Mouse (Mus musculus): ENCODE results near the gene Cldn13. TPM values are rescaled to one million over a fixed set of nuclear protein-coding genes. Genes with fewer than 3 reads are reported as not detected.
"Not testable (repeated sequence)": the region's sequence is repeated elsewhere in the genome, so short reads cannot be mapped to it uniquely, and the experiment has no call there.

Gene Cldn13
- polyA plus RNA-seq, 1 experiment from 2014 or later, result 258 TPM

- H3K4me2 ChIP-seq (ENCODE audit: low read depth, low read length), result no peak overlapping the region
- ATAC-seq (ENCODE audit: low read depth), result no peak
- 39% methylated on average over 5 of the region's 5 CpGs for WGBS (ENCODE audit: insufficient replicate concordance)
- no peaks in the 10 kb centered on the region for H3K9me3 ChIP-seq (replicated peaks; ENCODE audit: control insufficient read depth, low read length)
- H3K27ac ChIP-seq (ENCODE audit: low read length), result no peak overlapping the region
- H3K4me3 ChIP-seq (ENCODE audit: low read depth, low read length), result no peak overlapping the region
- H3K9ac ChIP-seq (ENCODE audit: low read depth, low read length), result no peak overlapping the region
- H3K27me3 ChIP-seq (ENCODE audit: control insufficient read depth, insufficient read depth, low read depth, low read length), result no peaks in the 10 kb centered on the region; the same call in 1 of the 2 replicates
- peaks cover 7% of the 10 kb centered on the region for H3K4me1 ChIP-seq (ENCODE audit: control insufficient read depth, low read depth, low read length)
- no peaks in the 10 kb centered on the region for H3K36me3 ChIP-seq (ENCODE audit: control insufficient read depth, insufficient read depth)
Measured at GRCm38 (mm10) chr5:134947420-134948084, 32.2 kb upstream of the Cldn13 start.

GRCm38 (mm10) chr5:134946857-134947255 lies 31.5 kb upstream of the Cldn13 start, which contains the start of gene Cldn4:
TSS of gene Cldn4 (minus strand) at chr5:134946934.
- WGBS (ENCODE audit: insufficient replicate concordance), result 54% methylated on average over 11 of the region's 11 CpGs
- Histone ChIP-seq H3K9ac (ENCODE audit: low read depth, low read length) (no peak within 1 kb of the TSS), H3K9me3 (replicated peaks; ENCODE audit: control insufficient read depth, low read length) (no peaks in the 10 kb centered on the region), H3K36me3 (ENCODE audit: control insufficient read depth, insufficient read depth) (no peaks in the 10 kb centered on the region), H3K27ac (ENCODE audit: low read length) (no peak within 1 kb of the TSS), H3K4me3 (ENCODE audit: low read depth, low read length) (no peak within 1 kb of the TSS), H3K27me3 (ENCODE audit: control insufficient read depth, insufficient read depth, low read depth, low read length) (no peaks in the 10 kb centered on the region; the same call in 1 of the 2 replicates), H3K4me2 (ENCODE audit: low read depth, low read length) (no peak within 1 kb of the TSS), H3K4me1 (ENCODE audit: control insufficient read depth, low read depth, low read length) (peaks cover 10% of the 10 kb centered on the region)
- ATAC-seq (ENCODE audit: low read depth), result no peak

DNA sequence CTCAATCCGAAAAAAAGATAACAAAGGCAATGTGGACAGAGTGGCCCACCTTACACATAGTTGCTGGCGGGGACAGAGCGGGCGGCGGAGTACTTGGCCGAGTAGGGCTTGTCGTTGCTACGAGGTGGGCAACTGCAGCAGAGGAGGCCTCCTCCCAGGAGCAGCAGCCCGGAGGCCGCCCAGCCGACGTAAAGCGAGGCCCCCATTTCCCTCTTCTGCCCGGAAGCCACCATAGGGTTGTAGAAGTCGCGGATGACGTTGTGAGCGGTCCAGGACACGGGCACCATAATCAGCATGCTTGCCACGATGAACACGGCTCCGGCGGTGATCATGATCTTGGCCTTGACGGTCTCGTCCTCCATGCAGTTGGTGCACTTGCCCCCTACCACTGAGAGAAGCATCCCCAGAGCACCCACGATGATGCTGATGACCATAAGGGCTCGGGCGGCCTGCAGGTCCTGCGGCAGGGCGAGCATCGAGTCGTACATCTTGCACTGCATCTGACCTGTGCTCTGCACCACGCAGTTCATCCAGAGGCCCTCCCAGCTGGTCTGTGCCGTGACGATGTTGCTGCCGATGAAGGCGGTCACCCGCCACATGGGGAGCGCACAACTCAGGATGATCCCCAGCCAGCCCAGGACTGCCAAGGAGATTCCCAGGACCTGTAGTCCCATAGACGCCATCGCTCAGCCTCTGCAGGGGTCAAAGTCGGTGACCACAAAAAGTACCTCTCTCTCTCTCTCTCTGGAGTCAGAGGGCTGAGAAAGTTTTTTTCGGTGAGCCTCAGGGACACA lies 30.9 kb upstream of the Cldn13 start:
- no peak overlapping the region for H3K4me2 ChIP-seq (ENCODE audit: low read depth, low read length)
- ATAC-seq (ENCODE audit: low read depth), result no peak
- H3K9me3 ChIP-seq (replicated peaks; ENCODE audit: control insufficient read depth, low read length), result no peaks in the 10 kb centered on the region
- H3K4me3 ChIP-seq (ENCODE audit: low read depth, low read length), result no peak overlapping the region
- WGBS (ENCODE audit: insufficient replicate concordance), result 47% methylated on average over 43 of the region's 43 CpGs
- no peaks in the 10 kb centered on the region for H3K36me3 ChIP-seq (ENCODE audit: control insufficient read depth, insufficient read depth)
- H3K27ac ChIP-seq (ENCODE audit: low read length), result no peak overlapping the region
- H3K9ac ChIP-seq (ENCODE audit: low read depth, low read length), result no peak overlapping the region
- H3K27me3 ChIP-seq (ENCODE audit: control insufficient read depth, insufficient read depth, low read depth, low read length), result no peaks in the 10 kb centered on the region; the same call in 1 of the 2 replicates
- H3K4me1 ChIP-seq (ENCODE audit: control insufficient read depth, low read depth, low read length), result peaks cover 7% of the 10 kb centered on the region

- Histone ChIP-seq H3K27me3 (ENCODE audit: control insufficient read depth, insufficient read depth, low read depth, low read length) (no peaks in the 10 kb centered on the region; the same call in 1 of the 2 replicates), H3K4me3 (ENCODE audit: low read depth, low read length) (no peak overlapping the region), H3K9ac (ENCODE audit: low read depth, low read length) (no peak overlapping the region), H3K9me3 (replicated peaks; ENCODE audit: control insufficient read depth, low read length) (no peaks in the 10 kb centered on the region), H3K4me1 (ENCODE audit: control insufficient read depth, low read depth, low read length) (peaks cover 3% of the 10 kb centered on the region), H3K4me2 (ENCODE audit: low read depth, low read length) (no peak overlapping the region), H3K27ac (ENCODE audit: low read length) (no peak overlapping the region), H3K36me3 (ENCODE audit: control insufficient read depth, insufficient read depth) (no peaks in the 10 kb centered on the region)
- peak; percentile 70 for ATAC-seq (ENCODE audit: low read depth)
- WGBS (ENCODE audit: insufficient replicate concordance), result 58% methylated on average over 17 of the region's 19 CpGs
Measured at GRCm38 (mm10) chr5:134945266-134945959, 30.1 kb upstream of the Cldn13 start.

GRCm38 (mm10) chr5:134944179-134944578 lies 28.9 kb upstream of the Cldn13 start:
- no peaks in the 10 kb centered on the region; the same call in 1 of the 2 replicates for H3K27me3 ChIP-seq (ENCODE audit: control insufficient read depth, insufficient read depth, low read depth, low read length)
- WGBS (ENCODE audit: insufficient replicate concordance), result 37% methylated on average over 5 of the region's 5 CpGs
- H3K36me3 ChIP-seq (ENCODE audit: control insufficient read depth, insufficient read depth), result no peaks in the 10 kb centered on the region
- no peaks in the 10 kb centered on the region for H3K9me3 ChIP-seq (replicated peaks; ENCODE audit: control insufficient read depth, low read length)
- H3K4me3 ChIP-seq (ENCODE audit: low read depth, low read length), result no peak overlapping the region
- H3K4me2 ChIP-seq (ENCODE audit: low read depth, low read length), result no peak overlapping the region
- peaks cover 3% of the 10 kb centered on the region for H3K4me1 ChIP-seq (ENCODE audit: control insufficient read depth, low read depth, low read length)
- no peak for ATAC-seq (ENCODE audit: low read depth)
- H3K9ac ChIP-seq (ENCODE audit: low read depth, low read length), result no peak overlapping the region
- H3K27ac ChIP-seq (ENCODE audit: low read length), result no peak overlapping the region

DNA sequence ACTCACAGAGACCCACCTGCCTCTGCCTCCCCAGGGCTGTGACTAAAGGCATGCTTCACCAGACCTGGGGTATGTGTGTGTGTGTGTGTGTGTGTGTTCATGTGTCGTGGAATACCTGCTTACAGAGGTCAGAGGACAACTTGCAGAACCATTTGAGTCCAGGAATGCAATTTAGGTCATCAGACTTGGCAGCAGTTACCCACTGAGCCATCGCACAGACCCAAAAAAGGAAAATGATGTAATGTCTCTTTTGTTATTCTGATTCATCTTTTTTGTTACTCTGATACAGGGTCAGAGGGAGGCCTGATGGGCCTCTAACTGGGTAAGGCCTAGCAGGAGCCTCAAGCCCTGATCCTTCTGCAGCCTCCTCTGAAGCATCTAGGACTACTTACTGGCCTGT lies 27.4 kb upstream of the Cldn13 start:
- Histone ChIP-seq H3K4me2 (ENCODE audit: low read depth, low read length) (no peak overlapping the region), H3K36me3 (ENCODE audit: control insufficient read depth, insufficient read depth) (no peaks in the 10 kb centered on the region), H3K27ac (ENCODE audit: low read length) (no peak overlapping the region), H3K27me3 (ENCODE audit: control insufficient read depth, insufficient read depth, low read depth, low read length) (no peaks in the 10 kb centered on the region; the same call in 1 of the 2 replicates), H3K4me3 (ENCODE audit: low read depth, low read length) (no peak overlapping the region), H3K9me3 (replicated peaks; ENCODE audit: control insufficient read depth, low read length) (no peaks in the 10 kb centered on the region), H3K9ac (ENCODE audit: low read depth, low read length) (no peak overlapping the region), H3K4me1 (ENCODE audit: control insufficient read depth, low read depth, low read length) (peaks cover 3% of the 10 kb centered on the region)
- no peak for ATAC-seq (ENCODE audit: low read depth)
- 50% methylated on average over 2 of the region's 2 CpGs for WGBS (ENCODE audit: insufficient replicate concordance)

DNA sequence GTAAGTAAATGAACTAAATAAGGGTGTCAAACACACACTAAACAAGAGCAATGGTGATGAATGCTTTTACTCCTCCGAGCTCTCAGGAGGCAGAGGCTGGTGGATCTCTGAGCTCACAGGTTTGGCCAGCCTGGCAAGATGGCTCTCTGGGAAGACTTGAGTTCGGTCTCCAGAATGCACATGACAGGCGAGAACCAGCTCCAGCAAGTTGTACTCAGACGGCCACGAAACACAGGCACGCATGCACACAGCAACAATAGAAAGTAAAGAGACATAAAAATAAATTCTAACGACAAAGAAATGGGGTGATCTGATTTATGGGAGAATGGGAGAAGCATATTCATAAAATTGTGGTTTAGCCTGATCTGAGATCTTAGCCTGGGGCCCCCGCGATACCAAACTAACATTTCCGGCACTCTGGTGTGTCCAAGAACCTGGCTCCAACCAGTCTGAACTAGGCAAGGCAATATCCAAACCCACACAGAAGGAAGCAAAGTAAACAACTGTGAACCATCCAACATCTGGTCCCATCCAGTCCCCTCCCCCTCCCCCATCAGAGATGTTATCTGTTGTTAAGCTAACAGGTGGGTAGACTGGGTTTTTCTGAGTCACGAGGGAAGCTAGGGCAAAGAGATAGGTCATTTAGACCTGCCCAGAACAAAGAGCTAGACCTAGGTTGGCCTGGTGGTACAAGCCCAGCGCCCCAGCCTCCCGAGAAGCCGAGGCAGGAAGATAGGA lies 26.3 kb upstream of the Cldn13 start:
- ATAC-seq (ENCODE audit: low read depth), result peak; percentile 59
- H3K4me3 ChIP-seq (ENCODE audit: low read depth, low read length), result no peak overlapping the region
- H3K4me2 ChIP-seq (ENCODE audit: low read depth, low read length), result no peak overlapping the region
- no peaks in the 10 kb centered on the region for H3K9me3 ChIP-seq (replicated peaks; ENCODE audit: control insufficient read depth, low read length)
- no peaks in the 10 kb centered on the region; the same call in 1 of the 2 replicates for H3K27me3 ChIP-seq (ENCODE audit: control insufficient read depth, insufficient read depth, low read depth, low read length)
- peaks cover 3% of the 10 kb centered on the region for H3K4me1 ChIP-seq (ENCODE audit: control insufficient read depth, low read depth, low read length)
- no peak overlapping the region for H3K27ac ChIP-seq (ENCODE audit: low read length)
- H3K36me3 ChIP-seq (ENCODE audit: control insufficient read depth, insufficient read depth), result no peaks in the 10 kb centered on the region
- 64% methylated on average over 14 of the region's 14 CpGs for WGBS (ENCODE audit: insufficient replicate concordance)
- no peak overlapping the region for H3K9ac ChIP-seq (ENCODE audit: low read depth, low read length)

DNA sequence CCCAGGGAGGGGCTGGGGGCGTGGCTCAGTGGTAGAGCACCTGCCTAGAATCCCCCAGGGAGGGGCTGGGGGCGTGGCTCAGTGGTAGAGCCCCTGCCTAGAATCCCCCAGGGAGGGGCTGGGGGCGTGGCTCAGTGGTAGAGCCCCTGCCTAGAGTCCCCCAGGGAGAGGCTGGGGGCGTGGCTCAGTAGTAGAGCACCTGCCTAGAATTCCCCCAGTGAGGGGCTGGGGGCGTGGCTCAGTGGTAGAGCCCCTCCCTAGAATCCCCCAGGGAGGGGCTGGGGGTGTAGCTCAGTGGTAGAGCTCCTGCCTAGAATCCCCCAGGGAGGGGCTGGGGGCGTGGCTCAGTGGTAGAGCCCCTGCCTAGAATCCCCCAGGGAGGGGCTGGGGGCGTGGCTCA lies 24.2 kb upstream of the Cldn13 start:
- H3K36me3 ChIP-seq (ENCODE audit: control insufficient read depth, insufficient read depth); H3K9me3 ChIP-seq (replicated peaks; ENCODE audit: control insufficient read depth, low read length); H3K4me2 ChIP-seq (ENCODE audit: low read depth, low read length); H3K27ac ChIP-seq (ENCODE audit: low read length); H3K4me3 ChIP-seq (ENCODE audit: low read depth, low read length); H3K4me1 ChIP-seq (ENCODE audit: control insufficient read depth, low read depth, low read length); H3K27me3 ChIP-seq (ENCODE audit: control insufficient read depth, insufficient read depth, low read depth, low read length); ATAC-seq (ENCODE audit: low read depth); H3K9ac ChIP-seq (ENCODE audit: low read depth, low read length): not testable (repeated sequence)
- WGBS (ENCODE audit: insufficient replicate concordance), result 54% methylated on average over 2 of the region's 7 CpGs
